Mouse (Mus musculus): ENCODE measurements around the gene Ube4b.
A peak's percentile ranks its signal among the peaks of the same experiment; 100 is the strongest.
"Not testable (repeated sequence)": the region's sequence is repeated elsewhere in the genome, so short reads cannot be mapped to it uniquely, and the experiment has no call there.

The Ube4b gene

GRCm38 (mm10) chr4:149426325-149427199 is at the start of gene Ube4b:
Ube4b (minus strand) TSS chr4:149426749.
- peak; percentile 100 for DNase-seq (ENCODE audit: low spot score)

- DNase-seq (ENCODE audit: low spot score) = no peak
Measured at GRCm38 (mm10) chr4:149475096-149475495, 48.5 kb upstream of the Ube4b start.

DNA sequence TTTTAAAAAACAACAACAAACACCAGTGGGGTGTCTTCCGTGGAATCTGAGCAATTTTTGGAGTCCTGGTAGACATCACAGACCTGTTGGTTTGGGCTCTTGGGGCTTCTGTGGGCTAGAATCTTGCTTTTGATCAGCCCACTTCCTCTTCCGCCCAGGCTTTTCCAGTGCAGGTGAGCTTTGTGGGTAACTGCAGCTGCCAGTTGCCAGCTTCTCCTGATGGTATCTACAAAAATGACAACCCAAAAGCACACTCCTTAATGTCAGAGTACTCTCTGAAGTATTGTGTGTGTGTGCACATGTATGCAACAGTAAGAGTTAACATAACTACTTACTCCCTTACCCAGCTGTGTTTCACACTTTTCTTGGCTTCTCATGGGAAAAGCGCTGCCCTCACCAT is 43.0 kb upstream of the Ube4b start:
- DNase-seq (ENCODE audit: low spot score) = no peak

DNA sequence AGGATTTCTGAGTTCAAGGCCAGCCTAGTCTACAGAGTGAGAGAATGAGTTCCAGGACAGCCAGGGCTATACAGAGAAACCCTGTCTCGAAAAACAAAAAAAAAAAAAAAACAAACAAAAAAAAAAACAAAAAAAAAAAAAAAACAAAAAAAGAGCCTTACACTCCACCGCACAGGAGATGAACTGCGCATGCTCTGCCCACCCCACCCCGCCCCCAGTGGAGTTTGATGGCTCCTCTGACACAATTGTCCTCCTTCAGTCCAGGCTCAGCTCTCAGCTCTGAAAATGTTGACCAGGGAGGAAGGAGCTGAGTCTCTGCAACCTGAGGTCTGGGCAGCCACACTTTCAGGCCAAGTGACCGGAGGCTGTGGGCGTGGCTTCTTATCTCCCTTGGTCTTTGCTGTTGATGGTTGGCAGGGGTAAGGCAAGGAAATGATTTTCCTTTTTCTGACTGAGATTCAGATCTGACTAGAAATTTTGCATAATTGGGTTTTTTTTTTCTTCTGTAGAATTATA is 36.9 kb upstream of the Ube4b start:
- no peak for DNase-seq (ENCODE audit: low spot score)

- DNase-seq (ENCODE audit: low spot score) = no peak
Measured at GRCm38 (mm10) chr4:149462305-149462971, 35.9 kb upstream of the Ube4b start.

DNA sequence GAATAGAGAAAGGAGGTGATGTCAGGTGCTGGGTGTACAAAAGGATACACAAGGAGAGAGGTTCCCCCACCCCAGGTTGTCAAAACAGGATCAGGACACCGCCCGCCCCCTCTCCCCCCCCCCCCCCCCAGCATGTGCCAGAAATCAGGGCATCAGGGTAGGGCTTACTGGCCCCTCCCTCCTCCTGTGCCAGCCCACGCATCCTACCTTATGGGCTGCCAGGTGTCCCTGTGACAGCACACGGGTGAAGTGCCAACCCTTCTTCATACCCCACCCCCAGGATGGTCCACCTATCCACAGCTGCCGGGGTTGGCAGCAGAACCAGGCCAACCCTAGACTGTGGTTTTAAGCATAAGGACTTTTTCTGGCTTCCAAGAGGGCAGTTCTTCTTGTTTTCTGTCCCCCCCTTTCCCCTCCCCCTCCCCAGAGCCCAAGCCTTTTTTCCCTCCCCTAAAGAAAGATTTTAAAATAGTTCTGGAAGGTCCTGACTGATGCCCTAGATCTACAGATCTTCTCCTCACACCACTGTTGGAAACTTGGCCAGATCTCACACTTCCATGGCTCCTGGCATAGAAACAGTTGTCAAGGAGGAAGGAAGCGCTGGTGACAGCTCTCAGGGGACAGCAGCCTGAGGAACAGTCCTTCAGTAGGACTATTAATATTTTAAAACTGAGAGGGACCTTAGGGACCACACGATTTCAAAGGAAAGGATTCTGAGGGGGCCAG is 35.2 kb upstream of the Ube4b start:
- DNase-seq (ENCODE audit: low spot score) = no peak

GRCm38 (mm10) chr4:149460475-149460874 is 33.9 kb upstream of the Ube4b start:
- not testable (repeated sequence) for DNase-seq (ENCODE audit: low spot score)

GRCm38 (mm10) chr4:149459425-149459824 is 32.9 kb upstream of the Ube4b start:
- no peak for DNase-seq (ENCODE audit: low spot score)

- DNase-seq (ENCODE audit: low spot score) = no peak
Measured at GRCm38 (mm10) chr4:149458526-149458925, 32.0 kb upstream of the Ube4b start.

- no peak for DNase-seq (ENCODE audit: low spot score)
Measured at GRCm38 (mm10) chr4:149457831-149458430, 31.4 kb upstream of the Ube4b start.

- not testable (repeated sequence) for DNase-seq (ENCODE audit: low spot score)
Measured at GRCm38 (mm10) chr4:149457163-149457562, 30.6 kb upstream of the Ube4b start.

GRCm38 (mm10) chr4:149454879-149455278 is 28.3 kb upstream of the Ube4b start, which contains the start of gene Rbp7:
Rbp7 (minus strand) TSS chr4:149454978.
- no peak for DNase-seq (ENCODE audit: low spot score)

DNA sequence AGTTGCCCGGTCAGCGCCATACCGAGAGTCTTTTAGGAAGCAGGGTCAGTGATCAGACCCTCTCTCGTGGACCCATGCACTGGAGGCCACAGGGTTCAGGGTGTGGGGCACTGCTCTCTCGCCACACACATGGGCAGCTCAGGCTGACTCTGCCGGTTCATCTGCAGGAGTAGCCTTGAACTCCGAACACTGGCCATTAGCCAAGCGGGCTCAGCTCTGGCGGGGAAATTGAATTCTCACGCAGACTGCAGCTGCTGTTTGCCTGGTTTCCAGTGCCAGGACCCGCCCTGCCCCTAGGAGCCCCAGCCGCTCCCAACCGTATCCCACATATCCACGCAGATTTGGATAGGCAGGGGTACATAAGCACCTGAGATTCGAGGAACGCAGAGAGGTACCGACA is 27.7 kb upstream of the Ube4b start:
- no peak for DNase-seq (ENCODE audit: low spot score)

DNA sequence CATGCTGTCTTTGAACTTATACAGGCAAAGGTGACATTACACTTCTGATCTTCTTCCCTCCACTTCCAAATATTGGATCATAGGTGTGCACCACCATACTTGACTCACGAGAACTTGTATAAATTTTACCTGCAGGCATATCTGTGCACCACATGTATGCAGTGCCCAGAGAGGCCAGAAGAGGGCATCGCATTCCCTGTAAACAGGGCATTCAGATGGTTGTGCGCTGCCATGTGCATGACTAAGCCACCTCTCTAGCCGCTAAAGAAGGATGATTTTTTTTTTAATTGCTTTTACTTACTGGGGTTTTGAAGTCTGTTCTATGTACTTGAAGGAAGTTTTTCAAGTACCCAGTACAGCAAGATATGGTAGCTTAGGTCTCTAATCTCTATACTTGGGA is 27.1 kb upstream of the Ube4b start:
- no peak for DNase-seq (ENCODE audit: low spot score)

GRCm38 (mm10) chr4:149450636-149451035 is 24.1 kb upstream of the Ube4b start:
- no peak for DNase-seq (ENCODE audit: low spot score)

DNA sequence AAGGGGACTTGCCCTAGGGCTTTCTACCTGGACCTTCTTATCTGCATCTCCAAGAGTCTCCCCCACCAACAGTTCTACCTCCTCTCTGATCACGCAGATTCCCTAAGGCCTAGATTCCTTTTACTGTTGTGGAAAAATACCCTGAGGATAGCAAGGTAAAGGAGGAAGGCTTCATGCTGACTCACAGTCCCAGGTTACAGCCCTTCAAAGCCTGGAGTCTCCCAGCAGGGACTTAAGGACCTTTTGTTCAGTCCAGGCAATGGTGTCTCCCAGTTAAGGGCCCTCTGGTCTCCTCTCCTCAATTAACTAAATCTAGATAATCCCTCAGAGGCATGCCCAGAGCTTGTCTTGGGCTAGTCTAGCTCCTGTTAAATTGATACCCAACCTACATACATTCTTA is 19.8 kb upstream of the Ube4b start:
- DNase-seq (ENCODE audit: low spot score) = no peak

DNA sequence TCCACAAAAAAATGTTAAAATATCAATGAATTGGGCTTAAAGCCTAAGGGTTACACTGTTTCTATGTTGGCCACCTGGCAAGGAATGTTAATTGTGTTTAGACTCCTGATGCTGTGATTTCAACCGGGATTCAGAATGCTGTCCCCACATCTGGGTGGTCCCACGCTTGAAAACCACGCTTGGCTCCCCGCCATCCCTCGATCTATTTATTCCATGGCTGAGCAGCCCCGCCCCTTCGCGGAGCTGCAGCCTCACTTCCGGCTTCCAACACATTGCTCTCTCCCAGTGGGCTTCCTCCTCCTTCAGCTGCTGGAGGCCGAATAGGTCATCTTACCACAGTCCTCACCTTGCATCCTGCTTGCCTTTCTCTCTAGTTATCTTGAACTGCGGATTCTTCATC is 19.3 kb upstream of the Ube4b start:
- DNase-seq (ENCODE audit: low spot score) = peak; percentile 72

DNA sequence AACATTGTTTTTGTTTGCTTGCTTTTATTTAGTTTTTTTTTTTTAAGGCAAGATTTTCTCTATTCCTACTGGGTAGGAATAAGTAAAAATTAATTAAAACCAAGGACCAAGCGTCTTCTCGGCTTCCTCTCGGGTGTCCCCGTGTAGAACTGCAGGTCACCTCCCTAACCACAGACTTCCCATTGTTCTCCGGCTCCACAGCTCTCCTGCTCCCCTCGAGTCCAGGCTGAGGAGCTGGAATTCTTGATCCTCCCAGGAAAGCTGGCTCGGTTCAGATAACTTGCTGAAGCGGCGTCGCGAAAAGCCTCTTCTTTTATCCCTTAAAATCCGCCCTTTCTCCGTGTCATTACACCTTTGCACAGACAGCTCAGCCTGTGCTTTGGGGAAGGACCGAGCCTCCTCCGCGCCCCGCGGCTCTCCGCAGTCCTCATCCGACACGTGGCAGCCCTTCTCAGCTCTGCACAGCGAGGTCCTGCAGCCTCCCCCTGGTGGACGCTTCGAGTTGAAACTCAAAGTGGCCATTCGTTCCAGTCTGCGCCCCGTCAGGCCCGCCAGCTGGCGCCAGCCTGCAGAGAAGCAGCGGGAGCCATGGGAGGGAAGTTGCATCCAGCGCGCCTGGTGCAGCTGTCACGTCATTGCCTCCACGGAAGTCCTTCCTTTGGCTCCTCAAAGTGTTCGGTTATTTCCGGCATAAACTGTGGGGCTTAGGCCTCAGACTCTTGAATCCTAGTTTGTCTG is 18.6 kb upstream of the Ube4b start:
- peak; percentile 93 for DNase-seq (ENCODE audit: low spot score)

DNA sequence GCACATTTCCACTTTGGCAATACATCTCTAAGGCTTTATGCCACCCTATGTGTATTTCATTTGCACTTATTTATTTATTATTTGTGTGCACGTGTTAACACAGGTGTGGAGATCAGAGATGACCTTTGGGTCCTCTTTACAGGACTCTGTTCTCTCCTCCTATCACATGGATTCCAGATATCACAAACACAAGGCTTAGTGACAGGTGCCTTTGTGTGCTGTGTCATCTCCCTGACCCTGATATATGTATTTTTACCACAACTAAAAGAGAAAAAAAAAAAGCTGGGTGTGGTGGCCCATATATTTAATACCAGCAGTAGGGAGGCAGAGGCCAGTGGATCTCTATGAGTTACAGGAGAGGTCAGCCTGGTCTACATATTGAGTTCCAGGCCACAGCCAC is 17.9 kb upstream of the Ube4b start:
- DNase-seq (ENCODE audit: low spot score) = no peak

DNA sequence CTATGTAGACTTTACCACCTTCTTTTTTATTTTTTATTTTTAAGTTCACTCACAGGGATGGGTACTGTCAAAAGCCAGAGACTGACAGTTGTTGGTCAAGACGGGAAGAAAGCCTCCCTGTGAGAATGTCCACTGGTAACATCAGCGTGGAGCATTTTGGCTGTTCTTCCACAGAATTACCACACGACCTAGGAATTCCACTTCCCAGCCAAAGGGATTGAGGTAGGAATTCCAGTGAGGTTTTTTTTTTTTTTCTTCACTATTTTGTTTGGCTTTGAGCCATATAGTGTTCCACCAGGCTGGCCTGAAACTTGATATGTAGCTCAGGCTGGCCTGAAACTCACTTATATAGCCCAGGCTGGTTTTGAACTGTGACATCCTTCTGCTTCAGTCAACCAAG is 15.9 kb upstream of the Ube4b start:
- DNase-seq (ENCODE audit: low spot score) = no peak

GRCm38 (mm10) chr4:149440576-149440975 is 14.0 kb upstream of the Ube4b start:
- DNase-seq (ENCODE audit: low spot score) = no peak

Measured in yolk sac, embryonic 10.5 days (tissue).